Mouse (Mus musculus): Measurements from ENCODE around the gene Pde4dip.

- TF ChIP-seq CTCF (IDR thresholded peaks at IDR 0.05; ENCODE audit: borderline replicate concordance, control insufficient read depth, extremely low read depth, insufficient read depth, low read length, poor library complexity) (no peak), POLR2A (IDR thresholded peaks at IDR 0.05; ENCODE audit: control insufficient read depth, extremely low read depth, insufficient read depth, low read length, poor library complexity) (no peak)
Observed at GRCm38 (mm10) chr3:97761951-97762350, 126.6 kb downstream of the Pde4dip start.
